In the genomic region with DNA sequence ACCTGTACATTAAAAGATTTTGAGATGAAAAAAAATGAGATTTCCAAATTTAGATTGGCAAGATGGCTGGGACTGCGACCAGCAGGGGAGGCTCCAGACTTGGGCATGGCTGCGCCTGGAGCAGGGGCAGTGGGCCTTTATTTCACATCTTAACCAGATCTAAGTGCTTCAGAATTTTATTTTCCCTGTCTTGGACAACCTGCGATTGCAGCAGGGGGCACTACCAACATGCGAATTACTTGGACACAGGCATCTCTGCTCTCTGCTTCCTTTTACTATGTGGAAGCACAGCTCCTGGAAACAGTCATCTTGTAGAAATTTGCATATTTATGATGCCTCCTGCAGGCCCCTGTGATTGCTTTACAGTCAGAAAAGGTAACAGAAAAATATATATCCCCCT, we compare ENCODE assay signal across 10 mouse cellular contexts. TPM values are rescaled to one million over a fixed set of nuclear protein-coding genes. Genes with fewer than 3 reads are reported as not detected.
DNase-seq lines count a peak whose midpoint lies in the region; ATAC-seq and TF ChIP-seq lines count a peak whose summit lies in the region.
"Had no signal": no experiment of that assay in that cellular context is flagged by ENCODE, and none has a peak within 500 bp of the region (broad histone marks: within the 10 kb centered on the region; RNA-seq: fewer than 3 reads in every experiment).

No protein-coding gene starts in this region.

- TF ChIP-seq CTCF in lung, adult 2 months (IDR thresholded peaks at IDR 0.05; ENCODE audit: insufficient read depth, low read length), result 0 out of 2 replicates have a peak, but pooled peaks have one; percentile 2
- peak; percentile 40; the same call in 1 of the 2 replicates for TF ChIP-seq CTCF in brain, embryonic 14.5 days (IDR thresholded peaks at IDR 0.05; ENCODE audit: borderline replicate concordance, extremely low read depth, insufficient read depth, insufficient read length)

- DNase-seq in lung, adult 2 months, result no peak
- no peak for DNase-seq in lung, postnatal 4 days
- DNase-seq in brain, embryonic 14.5 days (ENCODE audit: low read depth), result peak; percentile 90
- DNase-seq in kidney, adult 11 months, result no peak
- DNase-seq in kidney, postnatal 10 days, result no peak

- WGBS in lung, adult 2 months, result 52% methylated on average over 4 of the region's 4 CpGs
- WGBS in neural tube, embryonic 13.5 days, result 32% methylated on average over 4 of the region's 4 CpGs

- peak overlapping the region; percentile 59; the same call in 1 of the 2 replicates for H3K27ac ChIP-seq in neural tube, embryonic 13.5 days (replicated peaks)
- H3K27ac ChIP-seq: heart, embryonic 15.5 days; limb, embryonic 13.5 days had no signal

- no peak overlapping the region for H3K4me2 ChIP-seq in neural tube, embryonic 13.5 days
- H3K4me2 ChIP-seq: heart, embryonic 15.5 days; limb, embryonic 13.5 days had no signal

- no peaks in the 10 kb centered on the region for H3K9me3 ChIP-seq in neural tube, embryonic 13.5 days
- H3K9me3 ChIP-seq: heart, embryonic 15.5 days; limb, embryonic 13.5 days had no signal

- ATAC-seq in hematopoietic stem cell, adult 5-6 weeks (replicated peaks in 1 of 2; ENCODE audit: insufficient read depth in 1 of 2, low FRiP score in 2 of 2, low TSS enrichment in 1 of 2, low read depth in 1 of 2, poor library complexity in 2 of 2, severe bottlenecking in 2 of 2), result peak; percentile 80 to 90
- peak; percentile 70; the same call in 1 of the 2 replicates for ATAC-seq in neural tube, embryonic 13.5 days (ENCODE audit: low read depth)

- no peaks in the 10 kb centered on the region for H3K27me3 ChIP-seq in neural tube, embryonic 13.5 days

- no peak for TF ChIP-seq POLR2A in lung, adult 2 months (IDR thresholded peaks at IDR 0.05; ENCODE audit: borderline replicate concordance, extremely low read depth, low read depth, low read length)
- TF ChIP-seq POLR2A in brain, embryonic 14.5 days (IDR thresholded peaks at IDR 0.05; ENCODE audit: borderline replicate concordance, extremely low read depth, insufficient read depth, insufficient read length, poor library complexity, severe bottlenecking), result no peak

- no peaks in the 10 kb centered on the region for H3K36me3 ChIP-seq in neural tube, embryonic 13.5 days
- H3K36me3 ChIP-seq: heart, embryonic 15.5 days; limb, embryonic 13.5 days had no signal

- H3K4me3 ChIP-seq in lung, adult 2 months (replicated peaks; ENCODE audit: extremely low read depth, low read depth, low read length), result no peak overlapping the region
- no peak overlapping the region for H3K4me3 ChIP-seq in neural tube, embryonic 13.5 days
- H3K4me3 ChIP-seq: heart, embryonic 15.5 days; limb, embryonic 13.5 days had no signal

- no peak overlapping the region for H3K9ac ChIP-seq in neural tube, embryonic 13.5 days
- H3K9ac ChIP-seq: heart, embryonic 15.5 days; limb, embryonic 13.5 days had no signal

- no peaks in the 10 kb centered on the region; the same call in 1 of the 2 replicates for H3K4me1 ChIP-seq in lung, adult 2 months (ENCODE audit: control insufficient read depth, insufficient read depth, low read length)
- peaks cover 44% of the 10 kb centered on the region for H3K4me1 ChIP-seq in neural tube, embryonic 13.5 days (replicated peaks)

RNA-seq across cellular contexts. Expression of gene A830031A19Rik, which starts 9.5 kb away (rescaled TPM):
- polyA plus RNA-seq in lung, adult 2 months (2012; rRNA removed), result not detected in 2 replicates
- polyA plus RNA-seq in brain, embryonic 14.5 days (2012; rRNA removed), result 0.15 and 0.16 TPM in 2 replicates
- not detected in 2 replicates for total RNA-seq in hematopoietic stem cell, adult 5-6 weeks (2017)
- polyA plus RNA-seq in neural tube, embryonic 13.5 days (2015; fragmentation: Nextera tagmentation; extraction: Ambion mirVana), result not detected in 2 replicates
- polyA plus RNA-seq: heart, embryonic 15.5 days; limb, embryonic 13.5 days; urinary bladder, adult 2 months had no signal

RNA-seq across cellular contexts. Expression of gene Bcl11a, which starts 12.5 kb away (rescaled TPM):
- 0.96 and 1.5 TPM in 2 replicates for polyA plus RNA-seq in lung, adult 2 months (2012; rRNA removed)
- polyA plus RNA-seq in brain, embryonic 14.5 days (2012; rRNA removed), result 70.1 and 88.6 TPM in 2 replicates
- 69.0 and 78.6 TPM in 2 replicates for total RNA-seq in hematopoietic stem cell, adult 5-6 weeks (2017)
- 125 and 131 TPM in 2 replicates for polyA plus RNA-seq in neural tube, embryonic 13.5 days (2015; fragmentation: Nextera tagmentation; extraction: Ambion mirVana)

Comparison
In these comparisons a context has a peak if more than half of its experiments do, and no peak if none do; other contexts are left out.
1. RNA of gene Bcl11a, which starts 12.5 kb away (polyA plus RNA-seq): 125 to 131 TPM in neural tube, embryonic 13.5 days and 70.1 to 88.6 TPM in brain, embryonic 14.5 days; 0.96 to 1.5 TPM in lung, adult 2 months; every median in the first group is over 10 times any median in the second.